Mouse (Mus musculus) telencephalon, adult 2 months (tissue): ENCODE measurements around the gene Atg4a-ps.
A peak's percentile ranks its signal among the peaks of the same experiment; 100 is the strongest.
"Not testable (repeated sequence)": the region's sequence is repeated elsewhere in the genome, so short reads cannot be mapped to it uniquely, and the experiment has no call there.

Experiments
- DNase-seq: peaks from one replicate; pipeline ENCODE4 v3.0.0-alpha.2; 2011; ENCODE audit warnings: low read depth, low spot score

Atg4a-ps gene

DNA sequence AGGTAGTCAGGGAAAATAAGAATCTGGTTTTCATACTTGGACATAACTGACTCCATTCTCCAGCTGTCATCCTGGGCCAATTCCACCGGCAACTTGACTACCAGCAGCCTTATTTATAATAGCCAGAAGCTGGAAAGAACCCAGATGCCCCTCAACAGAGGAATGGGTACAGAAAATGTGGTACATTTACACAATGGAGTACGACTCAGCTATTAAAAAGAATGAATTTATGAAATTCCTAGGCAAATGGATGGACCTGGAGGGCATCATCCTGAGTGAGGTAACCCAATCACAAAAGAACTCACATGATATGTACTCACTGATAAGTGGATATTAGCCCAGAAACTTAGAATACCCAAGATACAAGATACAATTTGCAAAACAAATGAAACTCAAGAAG, at the start of gene Atg4a-ps:
Atg4a-ps (minus strand) TSS at position 101 of the 400 bp plus-strand sequence.
- DNase-seq: not testable (repeated sequence)

DNA sequence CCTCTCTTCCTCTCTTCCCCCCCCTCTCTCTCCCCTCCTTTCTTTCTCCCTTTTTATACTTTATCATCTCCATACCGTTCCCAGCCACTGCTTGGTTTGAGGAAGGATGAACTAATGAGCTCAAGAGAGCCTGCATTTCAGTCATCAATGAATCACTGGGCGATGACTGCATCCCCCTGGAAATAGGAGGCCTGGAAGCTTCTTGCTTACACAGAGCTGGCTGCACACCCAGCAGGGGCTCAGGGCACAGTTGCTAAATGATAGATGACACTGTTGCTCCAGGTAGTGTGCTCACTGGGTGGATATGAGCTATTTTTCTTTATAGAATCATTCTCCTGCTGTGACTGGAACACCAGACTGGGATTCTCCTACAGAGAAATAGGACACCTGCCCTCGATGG, 49.7 kb upstream of the Atg4a-ps start:
- DNase-seq: no peak

DNA sequence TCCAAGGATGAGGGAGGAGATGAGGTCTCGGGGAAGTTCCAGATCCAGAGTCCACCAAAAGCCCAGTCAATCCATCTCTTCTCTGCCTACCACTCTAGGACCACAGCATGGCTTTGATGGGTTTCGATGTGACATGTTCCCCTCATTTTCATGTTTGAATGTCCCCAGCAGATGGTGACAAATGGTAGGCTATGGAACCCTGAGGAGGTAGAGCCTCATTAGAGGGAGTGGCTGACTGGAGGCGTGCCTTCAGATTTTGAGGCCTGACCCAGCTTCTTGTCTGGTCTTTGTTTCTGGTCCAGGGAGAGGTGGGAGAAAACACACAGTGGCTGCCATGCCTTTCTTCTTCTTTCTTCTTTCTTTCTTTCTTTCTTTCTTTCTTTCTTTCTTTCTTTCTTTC, 44.6 kb upstream of the Atg4a-ps start:
- DNase-seq: no peak

DNA sequence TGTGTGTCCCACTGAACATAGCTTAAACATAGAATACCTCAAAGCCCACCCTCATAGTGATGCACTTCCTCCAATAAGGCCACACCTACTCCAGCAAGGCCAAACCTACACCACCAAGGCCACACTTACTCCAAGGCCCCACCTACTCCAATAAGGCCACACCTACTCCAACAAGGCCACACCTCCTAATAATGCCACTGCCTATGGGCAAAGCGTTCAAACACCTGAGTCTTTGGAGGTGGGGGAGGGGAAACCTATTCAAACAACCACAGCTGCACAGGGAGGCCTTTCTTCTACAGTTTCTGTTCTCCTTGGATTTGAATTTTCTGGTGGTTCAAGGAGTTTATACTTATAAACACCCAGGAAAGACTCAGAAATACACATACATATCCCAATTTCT, 43.2 kb upstream of the Atg4a-ps start:
- no peak for DNase-seq

DNA sequence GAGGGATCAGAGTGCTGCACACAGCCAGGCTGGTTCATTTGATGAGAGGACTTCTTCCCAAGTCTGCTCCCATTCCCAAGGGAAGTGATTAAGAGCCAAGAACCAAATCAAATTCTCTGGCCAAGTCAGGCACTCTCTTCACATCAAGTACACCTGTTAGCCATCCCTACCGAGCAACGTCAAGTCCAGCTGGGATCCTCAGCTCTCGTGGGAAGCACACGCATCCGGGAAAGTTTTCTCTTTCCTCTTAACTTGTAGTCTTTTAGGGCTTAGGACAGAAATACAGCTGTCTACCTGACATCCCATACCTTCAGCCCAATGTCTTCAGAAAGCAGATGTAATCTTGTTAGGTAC, 38.1 kb upstream of the Atg4a-ps start:
- no peak for DNase-seq

DNA sequence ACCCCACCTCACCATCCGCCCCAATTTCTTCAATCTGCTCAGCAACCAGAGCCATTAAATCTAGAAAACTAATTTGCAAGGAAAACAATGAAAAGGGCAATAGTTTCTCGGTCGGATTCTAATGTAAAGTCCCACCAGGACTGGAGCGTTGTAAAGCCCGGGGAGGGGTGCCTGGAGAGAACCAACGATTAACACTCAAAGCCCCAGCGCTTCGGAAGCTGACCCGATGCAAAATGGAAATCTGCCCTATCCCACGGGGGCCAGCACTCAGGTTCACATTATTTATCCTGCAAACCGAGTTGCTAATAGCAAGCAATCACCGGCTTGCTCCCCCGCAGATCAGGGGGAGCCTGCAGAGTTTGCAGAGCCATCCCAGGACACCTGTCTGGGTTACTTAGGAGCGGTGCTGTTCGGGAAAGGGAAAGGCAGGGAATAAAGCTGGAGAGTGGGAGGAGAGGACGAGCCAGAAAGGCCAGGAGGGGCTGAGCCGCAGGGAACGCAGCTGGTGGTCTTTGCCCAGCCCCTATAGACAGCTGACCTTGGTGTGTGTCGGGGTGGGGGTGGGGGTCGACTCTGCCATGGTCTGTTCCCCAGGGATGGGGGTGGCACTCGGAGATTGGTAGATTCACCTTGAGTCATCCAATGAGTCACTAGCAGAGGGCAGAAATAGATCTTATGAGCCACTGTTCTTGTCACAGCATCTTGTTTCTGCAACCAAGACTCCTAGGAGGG, 37.5 kb upstream of the Atg4a-ps start:
- peak; percentile 69 for DNase-seq

DNA sequence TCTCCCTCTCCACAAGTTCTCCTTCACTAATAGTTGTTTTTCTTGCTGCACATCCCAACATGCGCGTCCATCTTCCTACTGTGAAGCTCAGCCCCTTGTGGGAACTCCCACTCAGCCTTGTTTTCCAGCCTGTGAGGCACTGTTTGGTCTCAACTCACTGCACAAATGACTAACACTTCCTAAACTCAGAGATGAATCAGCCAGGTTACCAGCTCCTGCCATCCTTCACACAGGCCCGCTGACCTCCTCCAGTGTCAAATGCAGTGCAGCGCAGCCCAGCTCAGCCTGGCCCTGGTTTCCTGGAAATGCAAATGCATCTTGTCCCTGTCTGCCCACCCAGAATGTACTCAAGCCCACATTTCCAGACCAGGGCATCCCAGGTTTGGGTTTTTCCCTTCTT, 36.6 kb upstream of the Atg4a-ps start:
- no peak for DNase-seq

DNA sequence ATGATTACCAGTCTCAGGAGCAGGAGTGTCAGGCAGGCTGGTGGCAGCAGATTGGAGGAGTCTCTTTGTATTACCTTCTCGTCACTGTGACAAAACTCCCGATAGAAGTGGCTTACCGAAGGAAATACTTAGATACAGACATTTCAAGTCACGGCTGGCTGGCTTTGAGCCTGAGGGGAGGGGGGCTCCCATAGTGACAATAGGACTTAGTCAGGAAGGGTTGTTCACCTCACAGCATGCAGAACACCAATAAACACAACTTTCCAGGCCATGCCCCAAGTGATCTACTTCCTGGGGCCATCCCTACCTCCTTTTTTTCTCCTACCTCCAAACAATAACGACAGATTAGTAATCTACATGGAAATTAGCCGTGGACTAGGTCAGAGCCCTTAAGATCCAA, 32.9 kb upstream of the Atg4a-ps start:
- DNase-seq: no peak

DNA sequence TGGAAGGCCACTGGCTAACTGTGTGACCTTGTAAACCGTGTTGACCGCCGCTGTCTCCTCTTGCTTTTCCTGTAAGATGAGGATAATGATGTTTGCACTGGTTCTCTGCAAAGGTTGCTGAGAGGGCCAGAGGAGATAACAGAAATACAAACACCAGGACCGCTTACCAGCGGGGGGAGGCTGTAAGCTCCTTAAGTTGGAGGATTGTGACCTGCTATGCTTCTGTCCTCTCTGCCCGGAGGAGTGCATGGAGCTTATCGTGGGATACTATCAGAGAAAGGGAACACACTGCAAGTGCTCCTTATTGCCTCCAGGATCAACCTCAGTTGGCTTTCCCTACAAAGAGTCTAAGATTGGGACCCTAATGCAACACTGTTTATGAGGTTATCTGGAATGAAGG, 26.8 kb upstream of the Atg4a-ps start:
- no peak for DNase-seq

DNA sequence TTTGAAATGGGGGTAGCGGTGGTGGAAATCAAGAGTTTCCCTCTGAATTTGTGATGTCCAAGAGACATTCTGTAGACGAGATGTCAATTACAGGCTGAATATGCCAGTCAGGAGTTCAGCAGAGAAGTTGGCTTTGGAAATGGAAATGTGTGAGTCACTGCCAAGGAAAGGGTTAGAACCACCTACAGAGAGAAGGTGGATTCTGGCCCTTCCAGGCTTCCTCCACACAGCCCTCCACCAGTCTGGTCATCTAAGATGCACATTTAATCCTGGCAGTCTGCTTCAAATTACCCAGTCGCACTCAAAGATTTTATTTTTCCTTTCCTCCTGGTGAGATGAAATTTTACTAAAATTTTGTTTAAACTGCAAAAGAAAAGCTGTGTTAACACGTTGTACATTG, 26.2 kb upstream of the Atg4a-ps start:
- DNase-seq: no peak

DNA sequence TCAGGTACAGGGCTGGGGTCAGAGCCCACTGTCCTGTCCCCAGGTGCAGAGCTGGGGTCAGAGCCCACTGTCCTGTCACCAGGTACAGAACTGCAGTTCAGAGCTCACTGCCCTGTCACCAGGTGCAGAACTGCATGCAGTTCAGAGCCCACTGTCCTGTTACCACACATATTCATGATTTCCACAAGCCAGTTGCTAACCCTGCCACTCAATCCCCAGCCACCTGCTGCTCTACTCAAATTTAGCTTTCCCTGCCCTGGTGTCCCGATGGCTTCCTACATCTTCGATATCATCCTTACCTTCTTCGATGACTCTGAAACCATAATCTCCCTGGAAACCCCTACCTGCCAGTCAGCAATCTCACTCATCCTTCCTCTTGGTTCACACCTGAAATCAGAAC, 17.5 kb upstream of the Atg4a-ps start:
- no peak for DNase-seq

DNA sequence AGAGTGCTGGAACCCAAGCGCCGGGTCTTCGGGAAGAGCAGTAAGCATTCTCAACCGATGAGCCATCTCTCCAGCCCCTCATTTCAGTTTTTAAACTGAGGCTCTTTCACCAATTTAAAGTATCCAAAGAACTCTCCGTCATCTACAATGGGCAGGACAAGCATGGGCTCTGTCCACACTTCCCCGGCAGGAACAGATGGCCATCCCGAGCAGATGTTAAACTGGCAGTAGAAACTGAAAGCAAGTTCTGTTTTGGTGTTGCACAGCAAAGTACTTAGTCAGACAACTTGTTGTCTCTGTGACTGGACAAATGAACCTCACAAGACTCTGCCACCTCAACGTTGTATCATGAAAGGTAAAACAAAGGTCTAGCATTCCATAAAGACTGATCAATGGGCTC, 15.8 kb upstream of the Atg4a-ps start:
- no peak for DNase-seq

DNA sequence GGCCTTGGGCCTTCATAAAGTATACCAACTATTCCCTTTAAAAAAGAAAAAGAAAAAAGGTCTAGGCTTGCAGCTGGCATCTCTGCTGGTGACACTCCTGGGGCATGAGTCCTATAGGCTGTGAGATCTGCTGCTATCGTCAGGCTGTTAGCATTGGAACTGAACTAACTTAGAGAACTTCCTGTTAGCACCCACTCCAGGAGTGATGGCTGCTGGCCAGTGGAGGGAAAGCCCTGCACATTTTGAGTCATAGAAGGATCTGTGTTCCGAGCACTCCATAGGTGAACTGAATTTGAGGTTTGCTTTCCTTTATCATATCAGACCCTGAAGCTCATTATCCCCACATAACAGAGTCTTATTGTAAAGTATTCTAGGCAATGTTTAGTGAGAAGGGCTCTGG, 14.1 kb upstream of the Atg4a-ps start:
- no peak for DNase-seq

DNA sequence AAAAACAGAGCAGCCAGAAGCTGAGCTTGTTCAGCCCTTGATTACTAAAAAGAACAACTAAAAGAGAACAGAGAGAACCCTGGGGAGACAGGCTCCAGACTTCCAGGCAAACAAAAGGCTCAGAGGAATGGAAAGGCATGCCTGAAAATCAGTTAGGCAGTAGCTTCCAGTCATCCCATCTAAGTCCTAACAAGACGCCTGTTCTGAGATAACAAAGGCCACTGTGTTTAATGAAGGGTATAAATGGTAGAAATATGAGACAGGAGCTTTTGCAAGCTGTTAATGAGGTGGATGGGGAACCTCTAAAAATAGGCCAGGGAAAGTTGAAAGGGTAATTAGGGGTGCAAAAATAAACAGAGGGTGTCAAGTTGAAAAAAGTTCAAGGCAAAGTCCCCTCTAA, 4.5 kb upstream of the Atg4a-ps start:
- DNase-seq: no peak

DNA sequence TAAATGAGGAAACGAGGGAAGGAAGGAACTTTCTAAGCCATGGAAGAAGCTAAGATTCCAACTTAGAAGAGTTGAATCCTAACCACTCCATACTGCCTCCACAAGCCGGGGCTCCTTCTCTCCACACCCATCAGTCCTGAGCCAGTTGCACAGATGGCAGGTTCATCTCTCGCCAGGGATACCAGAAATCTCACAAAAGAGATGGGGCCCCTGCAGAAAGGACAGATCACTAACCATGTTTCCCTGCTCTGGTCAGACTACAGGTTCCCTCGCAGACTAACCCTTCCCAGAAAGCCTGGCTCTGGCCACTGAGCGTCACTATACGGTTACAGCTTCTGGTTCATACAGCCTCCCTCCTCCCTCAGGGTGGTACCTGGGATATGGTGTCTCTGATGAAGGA, 3.8 kb upstream of the Atg4a-ps start:
- DNase-seq: no peak

DNA sequence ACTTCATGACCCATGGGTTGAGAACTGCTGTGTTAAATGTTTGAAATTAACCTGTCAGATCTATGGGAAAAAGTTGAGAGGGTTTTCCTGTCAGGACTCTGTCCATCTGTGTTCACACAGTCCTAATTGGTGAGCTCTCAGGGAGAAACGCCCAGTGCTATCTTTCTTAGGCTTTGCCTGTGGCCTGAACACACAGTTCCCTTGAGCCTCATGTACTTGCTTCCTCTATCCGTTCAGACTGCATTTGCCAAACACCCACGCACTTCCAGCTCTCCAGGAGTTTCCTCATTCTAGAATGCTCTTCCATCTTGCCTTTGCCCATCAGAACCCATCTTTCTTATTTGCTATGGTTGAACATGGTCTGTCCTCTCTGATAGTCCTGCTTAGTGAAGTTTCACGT, 2.6 kb upstream of the Atg4a-ps start:
- DNase-seq: no peak

DNA sequence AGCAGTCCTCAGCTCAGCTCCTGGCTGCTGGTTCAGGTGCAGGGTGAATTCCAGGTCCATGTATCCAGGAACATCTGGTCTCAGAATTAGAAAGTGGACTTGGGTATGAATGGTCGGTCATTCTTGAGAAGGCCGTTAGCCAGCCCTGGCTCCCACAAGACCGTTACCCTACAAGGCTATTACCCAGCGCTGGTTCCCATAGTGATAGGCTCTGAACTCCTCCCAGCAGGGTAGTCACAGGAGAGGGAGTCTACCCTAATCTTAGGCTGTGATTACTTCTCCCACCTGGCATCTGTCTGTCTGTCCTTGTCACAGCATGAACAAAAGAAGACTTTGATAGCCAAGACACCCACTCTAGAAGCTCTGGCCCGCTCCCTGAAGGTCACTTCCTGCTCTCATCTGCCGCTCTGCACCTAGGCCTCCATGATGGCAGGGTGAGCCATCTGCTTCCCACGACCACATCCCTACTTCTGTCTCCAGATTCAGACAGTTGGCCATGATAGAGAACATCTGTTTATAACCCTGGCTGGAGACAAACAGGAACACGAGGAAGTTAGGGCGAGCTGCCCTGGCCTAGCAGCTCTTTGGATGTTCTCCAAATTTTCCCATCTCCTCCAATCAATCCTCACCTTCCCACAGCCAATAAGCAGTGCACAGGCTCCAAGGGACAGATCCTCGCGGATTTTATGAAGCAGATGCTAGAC, 1.4 kb upstream of the Atg4a-ps start:
- no peak for DNase-seq

DNA sequence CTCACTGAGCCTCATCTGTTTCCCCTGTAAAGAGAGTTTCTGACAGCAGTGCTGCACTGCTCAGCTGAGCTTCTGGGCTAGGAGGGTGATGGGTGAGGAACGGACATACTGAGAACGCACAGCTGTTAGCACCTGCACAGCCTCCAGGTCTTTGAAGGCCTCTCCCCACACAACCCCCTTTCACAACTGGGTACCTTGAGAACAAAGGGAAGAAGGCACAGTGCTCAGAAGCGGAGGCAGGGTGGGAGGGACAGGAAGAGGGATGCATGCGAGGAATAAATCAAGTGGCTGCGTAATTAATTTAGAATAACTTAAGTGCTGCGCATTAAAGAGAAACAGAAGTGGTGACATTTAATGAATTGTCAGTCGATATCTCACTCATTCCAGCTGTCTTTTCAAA, 4.6 kb downstream of the Atg4a-ps start:
- DNase-seq: no peak

DNA sequence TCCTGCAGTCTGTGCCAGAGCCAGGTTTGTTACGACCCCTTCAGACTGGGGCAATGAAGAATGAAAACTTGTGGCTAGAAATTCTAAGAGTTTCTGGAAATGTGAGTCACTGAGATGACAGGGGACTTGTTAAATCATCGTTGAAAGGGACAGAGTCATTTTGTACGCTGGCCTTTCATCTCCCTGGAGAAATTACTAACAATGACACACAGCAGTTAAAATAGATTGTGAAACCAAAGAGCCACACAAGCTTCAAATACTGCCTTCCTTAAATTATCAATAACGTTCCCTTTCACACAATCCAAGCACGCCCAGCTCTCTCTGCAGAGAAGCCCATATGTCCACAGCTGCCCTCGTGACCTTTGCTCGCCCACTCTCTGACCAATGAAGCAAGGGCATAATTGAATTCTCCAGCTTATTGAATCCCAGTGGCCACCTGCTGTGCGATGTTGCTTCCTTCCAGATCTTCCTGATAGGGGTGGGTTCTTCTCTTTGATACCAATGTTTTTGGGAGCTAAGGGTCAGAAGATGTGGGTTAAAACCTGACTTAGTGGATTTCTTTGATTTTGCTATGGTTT, 5.6 kb downstream of the Atg4a-ps start:
- DNase-seq: no peak

DNA sequence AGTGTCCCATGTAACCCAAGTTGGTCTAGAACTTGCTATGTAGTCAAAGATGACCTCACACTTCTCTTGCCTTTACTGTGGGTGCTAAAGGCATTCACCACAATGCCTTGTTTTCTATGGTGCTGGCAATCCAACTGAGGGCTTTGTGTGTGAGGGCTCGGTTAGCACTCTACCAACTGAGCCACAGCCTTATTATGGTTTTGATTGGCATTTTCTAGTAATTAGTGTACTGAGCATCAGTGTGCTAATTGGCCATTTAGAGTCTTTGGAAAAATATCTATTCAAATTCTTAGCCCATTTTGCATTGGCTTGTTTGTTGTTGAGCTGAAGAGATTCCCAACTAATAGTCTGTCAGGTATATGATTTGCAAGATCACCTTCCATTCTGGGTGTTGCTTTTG, 8.2 kb downstream of the Atg4a-ps start:
- DNase-seq: no peak

DNA sequence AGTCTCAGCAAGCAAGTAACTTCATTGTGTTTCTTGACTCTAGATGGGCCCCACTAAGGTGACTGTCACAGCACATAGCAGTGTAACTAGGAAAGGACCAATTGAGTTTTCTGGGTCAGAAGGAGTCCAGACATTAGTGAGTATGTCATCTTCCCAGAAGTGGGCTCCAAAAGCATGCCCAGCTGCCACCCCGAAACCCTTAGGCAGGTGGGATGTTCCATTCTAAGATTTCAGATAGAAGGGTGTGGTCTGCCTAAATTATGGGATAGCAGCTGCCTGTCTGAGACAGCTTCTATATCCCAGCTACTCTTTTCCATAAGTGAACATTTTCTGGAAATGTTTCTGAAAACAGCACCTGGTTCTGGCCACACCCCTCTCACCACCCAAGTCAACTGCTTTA, 11.6 kb downstream of the Atg4a-ps start:
- no peak for DNase-seq

DNA sequence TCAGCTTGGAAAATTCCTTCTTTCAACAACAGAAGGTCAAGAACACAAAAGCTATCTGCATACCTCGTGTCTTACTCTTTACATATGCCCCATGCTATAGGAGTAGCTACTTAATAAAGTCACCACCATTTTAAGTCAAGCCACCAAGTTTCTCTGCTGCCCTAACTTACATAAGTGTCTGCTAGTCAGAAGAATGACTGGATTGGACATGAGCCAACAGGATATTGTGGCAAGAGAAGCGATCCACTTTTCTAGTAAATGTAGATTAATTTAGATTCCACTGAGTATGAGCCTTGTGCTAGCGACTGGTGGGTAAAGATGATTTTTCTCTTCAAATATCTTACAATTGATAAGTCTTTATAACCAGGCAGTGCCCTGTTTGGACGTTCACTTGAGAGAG, 12.0 kb downstream of the Atg4a-ps start:
- DNase-seq: no peak

DNA sequence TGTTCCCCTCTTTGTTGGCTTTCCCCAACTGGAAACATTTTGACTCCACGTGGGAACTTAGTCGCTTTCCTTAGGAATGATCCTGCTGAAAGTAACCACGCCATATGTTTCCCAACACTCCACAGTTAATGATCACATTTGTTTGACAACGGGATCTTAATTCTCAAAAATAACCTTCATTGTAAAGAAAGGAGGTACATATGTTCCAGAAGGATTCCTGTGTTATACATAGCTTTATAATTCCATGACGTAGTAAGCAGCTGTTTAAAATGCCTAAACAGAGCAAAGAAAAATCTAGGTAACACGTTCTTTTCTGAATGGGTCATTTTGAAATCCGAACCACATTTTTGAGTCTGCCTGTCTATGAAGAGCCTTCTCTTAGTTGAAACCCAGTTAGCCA, 12.7 kb downstream of the Atg4a-ps start:
- DNase-seq: no peak
